Mouse (Mus musculus) C2C12 (cell line): ENCODE measurements around the gene Slc23a4.

Experiments used
- CEBPB ChIP-seq: IDR thresholded peaks from one replicate; pipeline ENCODE4 v1.6.1; 2011; ENCODE audit warnings: low read depth, mild to moderate bottlenecking, control low read depth, moderate library complexity
- CTCF ChIP-seq: IDR thresholded peaks from one replicate; pipeline ENCODE4 v1.5.1; 2011; ENCODE audit not compliant: control insufficient read depth, insufficient read depth, insufficient read length
- MYOD1 ChIP-seq: IDR thresholded peaks from one replicate; pipeline ENCODE4 v1.6.1; 2011; ENCODE audit warnings: low read depth; ENCODE audit not compliant: control insufficient read depth, insufficient read length
- MYOG ChIP-seq: IDR thresholded peaks from one replicate; pipeline ENCODE4 v1.6.1; 2011; ENCODE audit not compliant: control insufficient read depth, insufficient read length; ENCODE audit errors: extremely low read depth
- USF1 ChIP-seq: IDR thresholded peaks from one replicate; pipeline ENCODE4 v1.6.1; 2011; ENCODE audit warnings: low read depth, mild to moderate bottlenecking, control low read depth, moderate library complexity

- TF ChIP-seq CTCF (no peak), MYOG (no peak), USF1 (no peak), CEBPB (no peak), MYOD1 (no peak)
These were observed 67.6 kb downstream of the Slc23a4 start for GRCm38 (mm10) chr6:34920631-34921030.
